ENCODE assay signal across 26 mouse cellular contexts in genomic region chr14:62864254-62864653, GRCm38 (mm10). TPM values are rescaled to one million over a fixed set of nuclear protein-coding genes. Genes with fewer than 3 reads are reported as not detected.
A peak's percentile ranks its signal among the peaks of the same experiment; 100 is the strongest.
DNase-seq lines count a peak whose midpoint lies in the region; ATAC-seq lines count a peak whose summit lies in the region.
"Had no signal": no experiment of that assay in that cellular context is flagged by ENCODE, and none has a peak within 500 bp of the region (broad histone marks: within the 10 kb centered on the region; RNA-seq: fewer than 3 reads in every experiment).

No protein-coding gene starts in this region.

- no peaks in the 10 kb centered on the region; the same call in 1 of the 2 replicates for H3K9me3 ChIP-seq in heart, embryonic 16.5 days (replicated peaks; ENCODE audit: control insufficient read depth, low read length)
- H3K9me3 ChIP-seq in midbrain, embryonic 11.5 days (ENCODE audit: control insufficient read depth, low read length): no peaks in the 10 kb centered on the region
- H3K9me3 ChIP-seq: hindbrain, embryonic 15.5 days; intestine, embryonic 15.5 days had no signal

- H3K4me2 ChIP-seq in heart, embryonic 16.5 days (ENCODE audit: low read depth, low read length): no peak overlapping the region
- no peak overlapping the region for H3K4me2 ChIP-seq in midbrain, embryonic 11.5 days
- H3K4me2 ChIP-seq: heart, embryonic 11.5 days; hindbrain, embryonic 15.5 days; intestine, embryonic 15.5 days; limb, embryonic 12.5 days; liver, embryonic 12.5 days had no signal

- peak overlapping the region; percentile 35; the same call in 1 of the 2 replicates for H3K27ac ChIP-seq in heart, embryonic 16.5 days (ENCODE audit: low read length)
- H3K27ac ChIP-seq in midbrain, embryonic 11.5 days (ENCODE audit: low read depth, low read length): no peak overlapping the region
- H3K27ac ChIP-seq: forebrain, embryonic 10.5 days; hindbrain, embryonic 15.5 days; limb, embryonic 12.5 days; liver, embryonic 12.5 days; stomach, postnatal 0 days had no signal

- no peaks in the 10 kb centered on the region for H3K36me3 ChIP-seq in heart, embryonic 16.5 days (ENCODE audit: control insufficient read depth, insufficient read depth)
- H3K36me3 ChIP-seq in splenic B cell, adult 2 months (ENCODE audit: control insufficient read depth, insufficient read depth, low read length, poor library complexity, severe bottlenecking): no peaks in the 10 kb centered on the region
- no peaks in the 10 kb centered on the region for H3K36me3 ChIP-seq in midbrain, embryonic 11.5 days (ENCODE audit: control insufficient read depth, insufficient read depth, low read length)
- H3K36me3 ChIP-seq: hindbrain, embryonic 15.5 days; intestine, embryonic 15.5 days; limb, embryonic 12.5 days had no signal

- no peak overlapping the region for H3K9ac ChIP-seq in heart, embryonic 16.5 days (ENCODE audit: low read length)
- no peak overlapping the region for H3K9ac ChIP-seq in midbrain, embryonic 11.5 days (ENCODE audit: low read length)
- H3K9ac ChIP-seq: hindbrain, embryonic 15.5 days; intestine, embryonic 15.5 days; limb, embryonic 12.5 days; liver, embryonic 12.5 days had no signal

- ATAC-seq in heart, embryonic 16.5 days (replicated peaks; ENCODE audit: extremely low read depth, insufficient read depth, low FRiP score): no peak
- peak; percentile 32 for ATAC-seq in CD4-positive, CD25-positive, alpha-beta regulatory T cell, adult 4 months
- ATAC-seq in hematopoietic stem cell, adult 5-6 weeks (replicated peaks in 1 of 2; ENCODE audit: insufficient read depth in 1 of 2, low FRiP score in 2 of 2, low TSS enrichment in 1 of 2, low read depth in 1 of 2, poor library complexity in 2 of 2, severe bottlenecking in 2 of 2): peak; percentile 23 to 27; a peak in 3 of 4 replicates
- no peak for ATAC-seq in midbrain, embryonic 11.5 days (ENCODE audit: low FRiP score)
- ATAC-seq: intestine, embryonic 15.5 days; liver, embryonic 12.5 days; midbrain, embryonic 16.5 days had no signal

- intact Hi-C loops in heart, postnatal 10 days (cut with DNase I): no loop called here

- H3K4me1 ChIP-seq in heart, embryonic 16.5 days (ENCODE audit: control insufficient read depth, insufficient read depth, low read length): peaks cover 5% of the 10 kb centered on the region
- H3K4me1 ChIP-seq in midbrain, embryonic 11.5 days (ENCODE audit: control insufficient read depth, insufficient read depth, low read length): peaks cover 12% of the 10 kb centered on the region
- H3K4me1 ChIP-seq: intestine, embryonic 15.5 days had no signal

- no peak overlapping the region for H3K4me3 ChIP-seq in heart, embryonic 16.5 days (ENCODE audit: low read length)
- no peak overlapping the region for H3K4me3 ChIP-seq in midbrain, embryonic 11.5 days (ENCODE audit: low read depth, low read length)
- H3K4me3 ChIP-seq: forebrain, embryonic 10.5 days; hindbrain, embryonic 15.5 days; intestine, embryonic 15.5 days; limb, embryonic 12.5 days; liver, embryonic 12.5 days had no signal

- no peak for DNase-seq in heart, postnatal 10 days
- peak; percentile 23 for DNase-seq in splenic B cell, adult 2 months (ENCODE audit: low read depth, low spot score)
- DNase-seq in urinary bladder, adult 2 months (ENCODE audit: low spot score): no peak
- DNase-seq in midbrain, embryonic 11.5 days (ENCODE audit: low spot score, missing footprints): no peak
- DNase-seq: adrenal gland, postnatal 25 days; cerebellum, adult 9-11 months; heart, postnatal 14 days; kidney, adult 8-10 months; kidney, postnatal 10 days; layer of hippocampus, postnatal 36 days; lung, adult 2 months; lung, postnatal 14 days; right cerebral cortex, postnatal 4 days; thymus, adult 2 months; thymus, postnatal 4 days had no signal

- no peaks in the 10 kb centered on the region for H3K27me3 ChIP-seq in heart, embryonic 16.5 days (ENCODE audit: control insufficient read depth, insufficient read depth, low read length)
- no peaks in the 10 kb centered on the region for H3K27me3 ChIP-seq in splenic B cell, adult 2 months (ENCODE audit: control insufficient read depth, insufficient read depth, low read length, poor library complexity, severe bottlenecking)
- H3K27me3 ChIP-seq in midbrain, embryonic 11.5 days (ENCODE audit: control insufficient read depth, insufficient read depth, low read length): no peaks in the 10 kb centered on the region
- H3K27me3 ChIP-seq: hindbrain, embryonic 15.5 days; intestine, embryonic 15.5 days; limb, embryonic 12.5 days; liver, embryonic 12.5 days had no signal

- 6% methylated on average over 1 of the region's 1 CpGs for WGBS in heart, embryonic 16.5 days
- 73% methylated on average over 1 of the region's 1 CpGs for WGBS in midbrain, embryonic 11.5 days

RNA-seq across cellular contexts. Expression of gene Wdfy2, which starts 26.8 kb away (rescaled TPM):
- polyA plus RNA-seq in heart, embryonic 16.5 days (2015; fragmentation: Nextera tagmentation; extraction: Ambion mirVana): 4.0 and 4.5 TPM in 2 replicates
- 1 to 10 TPM; 8.0 to 9.1 TPM for total RNA-seq in heart, postnatal 10 days (2021)
- polyA plus RNA-seq in CD4-positive, CD25-positive, alpha-beta regulatory T cell, adult 4 months (2017; shearing (Covaris generic)): 1 to 10 TPM; 4.5 to 6.2 TPM
- total RNA-seq in hematopoietic stem cell, adult 5-6 weeks (2017): 31.4 and 35.4 TPM in 2 replicates
- polyA plus RNA-seq in urinary bladder, adult 2 months (2012; rRNA removed): 7.5 and 9.8 TPM in 2 replicates
- 14.9 and 15.9 TPM in 2 replicates for polyA plus RNA-seq in midbrain, embryonic 11.5 days (2014; fragmentation: Nextera tagmentation; extraction: Ambion mirVana)

Comparison
In these comparisons a context has a peak if more than half of its experiments do, and no peak if none do; other contexts are left out.
1. ATAC-seq: peak in CD4-positive, CD25-positive, alpha-beta regulatory T cell, adult 4 months (single experiment) and hematopoietic stem cell, adult 5-6 weeks (2 of 2); none in heart, embryonic 16.5 days (single experiment) and midbrain, embryonic 11.5 days (single experiment).